Mouse (Mus musculus): ENCODE results near the gene Knop1. TPM values are rescaled to one million over a fixed set of nuclear protein-coding genes. Genes with fewer than 3 reads are reported as not detected.
A peak's percentile ranks its signal among the peaks of the same experiment; 100 is the strongest.

The Knop1 gene
- 108 and 112 TPM in 2 replicates for polyA plus RNA-seq (2014; fragmentation: Nextera tagmentation; extraction: Ambion mirVana)

- WGBS = under 1% methylated on average over 46 of the region's 46 CpGs
- Histone ChIP-seq H3K9me3 (ENCODE audit: control insufficient read depth, low read length) (no peaks in the 10 kb centered on the region), H3K27ac (ENCODE audit: low read depth, low read length) (peak within 1 kb of the TSS; percentile 67), H3K27me3 (ENCODE audit: control insufficient read depth, insufficient read depth, low read length) (no peaks in the 10 kb centered on the region), H3K4me1 (replicated peaks; ENCODE audit: control insufficient read depth, insufficient read depth, low read length) (no peaks in the 10 kb centered on the region), H3K4me3 (ENCODE audit: low read depth, low read length) (peak within 1 kb of the TSS; percentile 83), H3K4me2 (replicated peaks; ENCODE audit: low read depth, low read length) (peak within 1 kb of the TSS; percentile 74), H3K36me3 (ENCODE audit: control insufficient read depth, insufficient read depth, low read length) (peaks cover 8% of the 10 kb centered on the region; the same call in 1 of the 2 replicates), H3K9ac (ENCODE audit: low read depth, low read length) (peak within 1 kb of the TSS; percentile 65)
- DNase-seq (ENCODE audit: low spot score) (no peak), ATAC-seq (ENCODE audit: low FRiP score) (no peak; the same call in 1 of the 2 replicates)
These were observed at the start of gene Knop1 for GRCm38 (mm10) chr7:118855877-118856304. Gene Knop1, minus strand, starts transcription at chr7:118856254.

DNA sequence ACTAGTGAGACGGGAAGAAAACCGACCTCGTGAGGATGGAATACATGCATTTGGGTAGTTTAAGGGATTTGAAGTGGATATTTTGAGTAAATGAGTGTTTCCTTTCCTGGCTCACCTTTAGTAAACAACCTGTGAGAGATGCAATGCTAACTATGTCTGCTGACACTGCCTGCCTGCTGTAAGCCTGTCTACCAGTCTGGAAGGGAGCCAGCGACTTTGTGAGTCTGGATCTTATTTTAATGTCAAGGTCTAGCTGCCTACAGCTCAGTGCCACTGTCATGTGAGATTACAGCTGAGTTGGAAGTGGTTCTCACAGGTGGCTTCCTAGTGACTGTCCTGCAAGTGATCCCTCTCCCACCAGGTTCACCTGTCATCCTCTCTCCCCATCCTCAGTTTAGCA, 48.5 kb upstream of the Knop1 start:
- Histone ChIP-seq H3K4me1 (replicated peaks; ENCODE audit: control insufficient read depth, insufficient read depth, low read length) (no peaks in the 10 kb centered on the region), H3K9me3 (ENCODE audit: control insufficient read depth, low read length) (no peaks in the 10 kb centered on the region), H3K27ac (ENCODE audit: low read depth, low read length) (no peak overlapping the region), H3K36me3 (ENCODE audit: control insufficient read depth, insufficient read depth, low read length) (no peaks in the 10 kb centered on the region), H3K27me3 (ENCODE audit: control insufficient read depth, insufficient read depth, low read length) (no peaks in the 10 kb centered on the region), H3K4me2 (replicated peaks; ENCODE audit: low read depth, low read length) (no peak overlapping the region), H3K9ac (ENCODE audit: low read depth, low read length) (no peak overlapping the region), H3K4me3 (ENCODE audit: low read depth, low read length) (no peak overlapping the region)
- WGBS = 92% methylated on average over 4 of the region's 4 CpGs
- ATAC-seq (ENCODE audit: low FRiP score) = no peak
- no peak for DNase-seq (ENCODE audit: low spot score)

GRCm38 (mm10) chr7:118903879-118904278, 47.8 kb upstream of the Knop1 start:
- H3K4me2 ChIP-seq (replicated peaks; ENCODE audit: low read depth, low read length) = no peak overlapping the region
- H3K9ac ChIP-seq (ENCODE audit: low read depth, low read length) = no peak overlapping the region
- H3K4me1 ChIP-seq (replicated peaks; ENCODE audit: control insufficient read depth, insufficient read depth, low read length) = no peaks in the 10 kb centered on the region
- no peaks in the 10 kb centered on the region for H3K27me3 ChIP-seq (ENCODE audit: control insufficient read depth, insufficient read depth, low read length)
- H3K4me3 ChIP-seq (ENCODE audit: low read depth, low read length) = no peak overlapping the region
- H3K9me3 ChIP-seq (ENCODE audit: control insufficient read depth, low read length) = no peaks in the 10 kb centered on the region
- DNase-seq (ENCODE audit: low spot score) = no peak
- WGBS = 91% methylated on average over 9 of the region's 9 CpGs
- no peak overlapping the region for H3K27ac ChIP-seq (ENCODE audit: low read depth, low read length)
- no peaks in the 10 kb centered on the region for H3K36me3 ChIP-seq (ENCODE audit: control insufficient read depth, insufficient read depth, low read length)
- no peak for ATAC-seq (ENCODE audit: low FRiP score)

DNA sequence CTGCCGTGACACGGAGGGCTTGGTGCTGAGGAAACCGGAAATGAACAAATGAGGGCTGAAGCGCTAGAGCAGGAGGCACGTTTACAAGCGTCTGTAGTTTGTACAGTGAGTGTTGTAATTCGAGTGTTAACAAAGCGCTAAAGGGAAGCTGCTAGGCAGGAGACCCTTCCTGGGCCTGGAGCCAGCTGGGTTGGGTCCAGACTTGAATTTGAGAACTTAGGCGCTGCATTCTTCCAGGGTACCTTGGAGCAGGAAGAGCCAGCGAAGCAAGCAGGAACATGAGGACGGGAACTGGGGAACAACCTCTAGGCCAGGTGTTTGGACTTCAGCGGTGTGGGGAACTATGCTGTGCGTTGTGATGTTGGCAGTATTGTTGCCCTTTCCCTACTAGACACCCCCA, 46.9 kb upstream of the Knop1 start:
- Histone ChIP-seq H3K4me1 (replicated peaks; ENCODE audit: control insufficient read depth, insufficient read depth, low read length) (no peaks in the 10 kb centered on the region), H3K9ac (ENCODE audit: low read depth, low read length) (no peak overlapping the region), H3K4me3 (ENCODE audit: low read depth, low read length) (no peak overlapping the region), H3K27ac (ENCODE audit: low read depth, low read length) (no peak overlapping the region), H3K9me3 (ENCODE audit: control insufficient read depth, low read length) (no peaks in the 10 kb centered on the region), H3K4me2 (replicated peaks; ENCODE audit: low read depth, low read length) (no peak overlapping the region), H3K36me3 (ENCODE audit: control insufficient read depth, insufficient read depth, low read length) (no peaks in the 10 kb centered on the region), H3K27me3 (ENCODE audit: control insufficient read depth, insufficient read depth, low read length) (no peaks in the 10 kb centered on the region)
- ATAC-seq (ENCODE audit: low FRiP score) (no peak), DNase-seq (ENCODE audit: low spot score) (no peak)
- WGBS = 80% methylated on average over 13 of the region's 13 CpGs

DNA sequence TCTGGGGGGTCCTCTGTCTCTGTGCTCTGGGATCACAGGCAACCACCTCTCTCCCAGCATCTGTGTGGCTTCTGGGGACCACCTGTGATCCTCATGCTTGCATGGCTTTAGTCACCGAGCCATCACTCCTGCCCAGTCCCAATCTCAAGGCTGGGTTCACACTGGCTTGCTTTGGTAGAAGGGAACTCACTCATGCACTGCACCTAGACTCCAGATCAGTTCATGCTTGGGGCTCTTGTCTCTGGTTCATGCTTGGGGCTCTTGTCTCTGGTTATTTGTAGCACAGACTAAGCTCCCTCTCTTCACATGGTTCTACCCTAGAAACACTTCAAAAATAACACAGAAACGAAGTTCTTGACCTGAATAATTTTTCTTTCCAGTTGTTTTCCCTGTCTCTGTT, 44.0 kb upstream of the Knop1 start:
- Histone ChIP-seq H3K27ac (ENCODE audit: low read depth, low read length) (0 out of 2 replicates have a peak overlapping the region, but pooled peaks have one; percentile 10), H3K9me3 (ENCODE audit: control insufficient read depth, low read length) (no peaks in the 10 kb centered on the region), H3K4me1 (replicated peaks; ENCODE audit: control insufficient read depth, insufficient read depth, low read length) (no peaks in the 10 kb centered on the region), H3K4me3 (ENCODE audit: low read depth, low read length) (no peak overlapping the region), H3K27me3 (ENCODE audit: control insufficient read depth, insufficient read depth, low read length) (no peaks in the 10 kb centered on the region), H3K36me3 (ENCODE audit: control insufficient read depth, insufficient read depth, low read length) (no peaks in the 10 kb centered on the region), H3K9ac (ENCODE audit: low read depth, low read length) (no peak overlapping the region), H3K4me2 (replicated peaks; ENCODE audit: low read depth, low read length) (no peak overlapping the region)
- 64% methylated on average over 2 of the region's 2 CpGs for WGBS
- DNase-seq (ENCODE audit: low spot score) (no peak), ATAC-seq (ENCODE audit: low FRiP score) (no peak)

DNA sequence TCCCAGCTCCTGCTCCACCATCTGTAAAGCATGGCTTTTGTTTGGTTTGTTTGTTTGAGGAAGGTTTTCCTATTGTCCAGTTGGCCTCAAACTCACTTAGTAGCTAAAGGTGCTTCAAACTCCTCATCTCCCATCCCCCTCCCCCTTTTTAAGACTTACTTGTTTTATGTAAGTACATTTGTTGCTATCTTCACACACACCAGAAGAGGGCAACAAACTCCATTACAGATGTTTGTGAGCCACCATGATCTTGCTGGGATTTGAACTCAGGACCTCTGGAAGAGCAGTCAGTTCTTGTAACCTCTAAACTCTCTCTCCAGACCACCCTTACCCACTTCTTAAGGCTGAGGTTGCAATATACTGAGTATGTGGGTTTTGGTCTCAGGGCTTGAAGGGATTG, 42.0 kb upstream of the Knop1 start:
- ATAC-seq (ENCODE audit: low FRiP score) (no peak), DNase-seq (ENCODE audit: low spot score) (no peak)
- Histone ChIP-seq H3K27ac (ENCODE audit: low read depth, low read length) (no peak overlapping the region), H3K4me1 (replicated peaks; ENCODE audit: control insufficient read depth, insufficient read depth, low read length) (no peaks in the 10 kb centered on the region), H3K4me2 (replicated peaks; ENCODE audit: low read depth, low read length) (no peak overlapping the region), H3K4me3 (ENCODE audit: low read depth, low read length) (no peak overlapping the region), H3K36me3 (ENCODE audit: control insufficient read depth, insufficient read depth, low read length) (no peaks in the 10 kb centered on the region), H3K9me3 (ENCODE audit: control insufficient read depth, low read length) (no peaks in the 10 kb centered on the region), H3K9ac (ENCODE audit: low read depth, low read length) (no peak overlapping the region), H3K27me3 (ENCODE audit: control insufficient read depth, insufficient read depth, low read length) (no peaks in the 10 kb centered on the region)

GRCm38 (mm10) chr7:118895469-118896450, 39.7 kb upstream of the Knop1 start:
- Histone ChIP-seq H3K9ac (ENCODE audit: low read depth, low read length) (0 out of 2 replicates have a peak overlapping the region, but pooled peaks have one; percentile 12), H3K9me3 (ENCODE audit: control insufficient read depth, low read length) (no peaks in the 10 kb centered on the region), H3K36me3 (ENCODE audit: control insufficient read depth, insufficient read depth, low read length) (no peaks in the 10 kb centered on the region), H3K27ac (ENCODE audit: low read depth, low read length) (peak overlapping the region; percentile 60), H3K4me2 (replicated peaks; ENCODE audit: low read depth, low read length) (no peak overlapping the region), H3K4me1 (replicated peaks; ENCODE audit: control insufficient read depth, insufficient read depth, low read length) (no peaks in the 10 kb centered on the region), H3K4me3 (ENCODE audit: low read depth, low read length) (no peak overlapping the region), H3K27me3 (ENCODE audit: control insufficient read depth, insufficient read depth, low read length) (no peaks in the 10 kb centered on the region)
- 35% methylated on average over 10 of the region's 10 CpGs for WGBS
- DNase-seq (ENCODE audit: low spot score) = peak; percentile 42
- ATAC-seq (ENCODE audit: low FRiP score) = peak; percentile 69

DNA sequence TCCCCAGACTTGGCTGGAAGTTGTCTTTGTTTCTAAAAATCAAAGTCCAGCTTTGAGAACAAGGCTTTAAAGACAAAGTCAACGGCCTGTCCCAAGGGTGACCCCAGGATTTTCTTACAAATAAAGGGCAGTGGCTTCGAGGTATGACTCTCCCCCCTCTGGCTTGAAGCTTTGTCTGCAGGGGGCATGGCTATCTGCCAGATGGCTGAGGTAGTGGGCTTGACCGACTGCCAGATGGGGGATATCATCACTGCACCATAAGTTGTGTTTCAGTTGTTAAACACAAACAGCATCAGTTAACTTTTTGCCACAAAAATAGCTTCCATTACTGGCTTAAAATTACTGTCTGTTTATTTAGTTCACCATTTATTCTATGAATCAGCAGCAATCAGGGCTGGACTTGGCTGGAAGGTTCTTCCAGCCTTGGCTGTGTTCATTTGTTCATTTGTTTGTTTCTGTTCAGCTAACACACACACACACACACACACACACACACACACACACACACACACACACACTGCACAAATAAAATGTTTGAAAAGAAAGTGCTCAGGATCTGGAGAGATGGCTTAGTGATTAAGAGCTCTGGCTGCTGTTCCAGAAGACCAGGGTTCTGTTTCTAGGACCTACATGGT, 33.1 kb upstream of the Knop1 start:
- H3K4me3 ChIP-seq (ENCODE audit: low read depth, low read length) = no peak overlapping the region
- no peaks in the 10 kb centered on the region for H3K36me3 ChIP-seq (ENCODE audit: control insufficient read depth, insufficient read depth, low read length)
- H3K27ac ChIP-seq (ENCODE audit: low read depth, low read length) = peak overlapping the region; percentile 58
- DNase-seq (ENCODE audit: low spot score) (peak; percentile 55), ATAC-seq (ENCODE audit: low FRiP score) (peak; percentile 70)
- no peaks in the 10 kb centered on the region; the same call in 1 of the 2 replicates for H3K4me1 ChIP-seq (replicated peaks; ENCODE audit: control insufficient read depth, insufficient read depth, low read length)
- no peak overlapping the region for H3K4me2 ChIP-seq (replicated peaks; ENCODE audit: low read depth, low read length)
- no peak overlapping the region for H3K9ac ChIP-seq (ENCODE audit: low read depth, low read length)
- no peaks in the 10 kb centered on the region for H3K27me3 ChIP-seq (ENCODE audit: control insufficient read depth, insufficient read depth, low read length)
- WGBS = 2% methylated on average over 3 of the region's 3 CpGs
- no peaks in the 10 kb centered on the region for H3K9me3 ChIP-seq (ENCODE audit: control insufficient read depth, low read length)
